Mouse (Mus musculus): ENCODE measurements around the gene Tm7sf2. TPM values are rescaled to one million over a fixed set of nuclear protein-coding genes. Genes with fewer than 3 reads are reported as not detected.

Tm7sf2 gene
- polyA plus RNA-seq, 1 experiment from 2014 or later, result 14.9 TPM

- no peaks in the 10 kb centered on the region for H3K9me3 ChIP-seq (ENCODE audit: low read depth, low read length)
- TF ChIP-seq CTCF (IDR thresholded peaks at IDR 0.05; ENCODE audit: low read depth), result no peak
- ATAC-seq (ENCODE audit: insufficient read depth) (no peak), DNase-seq (no peak)
- no peaks in the 10 kb centered on the region for H3K27me3 ChIP-seq (ENCODE audit: insufficient read depth, low read length)
- H3K9ac ChIP-seq, result no peak overlapping the region
- 67% methylated on average over 6 of the region's 6 CpGs for WGBS
- no peak overlapping the region for H3K4me3 ChIP-seq (ENCODE audit: low read depth, low read length)
- H3K4me2 ChIP-seq, result no peak overlapping the region
- no peaks in the 10 kb centered on the region for H3K4me1 ChIP-seq (ENCODE audit: insufficient read depth)
- no peak overlapping the region for H3K27ac ChIP-seq (ENCODE audit: low read depth)
- H3K36me3 ChIP-seq (ENCODE audit: insufficient read depth), result no peaks in the 10 kb centered on the region
Measured at GRCm38 (mm10) chr19:6028991-6029390, 39.2 kb downstream of the Tm7sf2 start.

GRCm38 (mm10) chr19:6023930-6024329 lies 44.2 kb downstream of the Tm7sf2 start:
- no peak for TF ChIP-seq CTCF (IDR thresholded peaks at IDR 0.05; ENCODE audit: low read depth)
- no peak overlapping the region for H3K4me2 ChIP-seq
- no peaks in the 10 kb centered on the region for H3K36me3 ChIP-seq (ENCODE audit: insufficient read depth)
- DNase-seq (no peak), ATAC-seq (ENCODE audit: insufficient read depth) (no peak)
- 65% methylated on average over 7 of the region's 7 CpGs for WGBS
- H3K9ac ChIP-seq, result no peak overlapping the region
- H3K27ac ChIP-seq (ENCODE audit: low read depth), result no peak overlapping the region
- no peaks in the 10 kb centered on the region for H3K9me3 ChIP-seq (ENCODE audit: low read depth, low read length)
- no peaks in the 10 kb centered on the region for H3K4me1 ChIP-seq (ENCODE audit: insufficient read depth)
- H3K4me3 ChIP-seq (ENCODE audit: low read depth, low read length), result no peak overlapping the region
- no peaks in the 10 kb centered on the region for H3K27me3 ChIP-seq (ENCODE audit: insufficient read depth, low read length)

- Histone ChIP-seq H3K9me3 (ENCODE audit: low read depth, low read length) (no peaks in the 10 kb centered on the region), H3K9ac (no peak overlapping the region), H3K27ac (ENCODE audit: low read depth) (peak overlapping the region; percentile 36; the same call in 1 of the 2 replicates), H3K4me1 (ENCODE audit: insufficient read depth) (no peaks in the 10 kb centered on the region), H3K4me3 (ENCODE audit: low read depth, low read length) (no peak overlapping the region), H3K4me2 (0 out of 2 replicates have a peak overlapping the region, but pooled peaks have one; percentile 3), H3K27me3 (ENCODE audit: insufficient read depth, low read length) (no peaks in the 10 kb centered on the region), H3K36me3 (ENCODE audit: insufficient read depth) (no peaks in the 10 kb centered on the region)
- no peak for TF ChIP-seq CTCF (IDR thresholded peaks at IDR 0.05; ENCODE audit: low read depth)
- ATAC-seq (ENCODE audit: insufficient read depth), result no peak
- 38% methylated on average over 8 of the region's 8 CpGs for WGBS
- DNase-seq, result peak; percentile 17
Measured at GRCm38 (mm10) chr19:6023059-6023458, 45.1 kb downstream of the Tm7sf2 start.

GRCm38 (mm10) chr19:6020276-6020675 lies 47.9 kb downstream of the Tm7sf2 start:
- no peak for DNase-seq
- Histone ChIP-seq H3K27ac (ENCODE audit: low read depth) (no peak overlapping the region), H3K4me3 (ENCODE audit: low read depth, low read length) (no peak overlapping the region), H3K4me2 (no peak overlapping the region), H3K4me1 (ENCODE audit: insufficient read depth) (no peaks in the 10 kb centered on the region), H3K36me3 (ENCODE audit: insufficient read depth) (no peaks in the 10 kb centered on the region), H3K9ac (no peak overlapping the region), H3K9me3 (ENCODE audit: low read depth, low read length) (no peaks in the 10 kb centered on the region), H3K27me3 (ENCODE audit: insufficient read depth, low read length) (no peaks in the 10 kb centered on the region)
- ATAC-seq (ENCODE audit: insufficient read depth), result no peak
- 43% methylated on average over 3 of the region's 3 CpGs for WGBS
- TF ChIP-seq CTCF (IDR thresholded peaks at IDR 0.05; ENCODE audit: low read depth), result 0 out of 2 replicates have a peak, but pooled peaks have one; percentile 18

- Histone ChIP-seq H3K36me3 (ENCODE audit: insufficient read depth) (no peaks in the 10 kb centered on the region), H3K27me3 (ENCODE audit: insufficient read depth, low read length) (no peaks in the 10 kb centered on the region), H3K4me1 (ENCODE audit: insufficient read depth) (no peaks in the 10 kb centered on the region), H3K9ac (no peak overlapping the region), H3K4me3 (ENCODE audit: low read depth, low read length) (no peak overlapping the region), H3K9me3 (ENCODE audit: low read depth, low read length) (no peaks in the 10 kb centered on the region), H3K27ac (ENCODE audit: low read depth) (no peak overlapping the region), H3K4me2 (no peak overlapping the region)
- peak; percentile 88 for TF ChIP-seq CTCF (IDR thresholded peaks at IDR 0.05; ENCODE audit: low read depth)
- 28% methylated on average over 15 of the region's 15 CpGs for WGBS
- DNase-seq (peak; percentile 96), ATAC-seq (ENCODE audit: insufficient read depth) (no peak)
Measured at GRCm38 (mm10) chr19:6018142-6019089, 49.8 kb downstream of the Tm7sf2 start.

GRCm38 (mm10) chr19:6016532-6016931 lies 51.6 kb downstream of the Tm7sf2 start:
- no peaks in the 10 kb centered on the region for H3K36me3 ChIP-seq (ENCODE audit: insufficient read depth)
- H3K9me3 ChIP-seq (ENCODE audit: low read depth, low read length), result no peaks in the 10 kb centered on the region
- no peak overlapping the region for H3K27ac ChIP-seq (ENCODE audit: low read depth)
- H3K4me2 ChIP-seq, result no peak overlapping the region
- no peaks in the 10 kb centered on the region for H3K27me3 ChIP-seq (ENCODE audit: insufficient read depth, low read length)
- TF ChIP-seq CTCF (IDR thresholded peaks at IDR 0.05; ENCODE audit: low read depth), result 0 out of 2 replicates have a peak, but pooled peaks have one; percentile 20
- H3K4me1 ChIP-seq (ENCODE audit: insufficient read depth), result no peaks in the 10 kb centered on the region
- H3K4me3 ChIP-seq (ENCODE audit: low read depth, low read length), result no peak overlapping the region
- peak; percentile 41 for DNase-seq
- no peak overlapping the region for H3K9ac ChIP-seq
- ATAC-seq (ENCODE audit: insufficient read depth), result no peak
- 49% methylated on average over 7 of the region's 7 CpGs for WGBS
